ENCODE assay signal across 24 mouse cellular contexts in the genomic region with DNA sequence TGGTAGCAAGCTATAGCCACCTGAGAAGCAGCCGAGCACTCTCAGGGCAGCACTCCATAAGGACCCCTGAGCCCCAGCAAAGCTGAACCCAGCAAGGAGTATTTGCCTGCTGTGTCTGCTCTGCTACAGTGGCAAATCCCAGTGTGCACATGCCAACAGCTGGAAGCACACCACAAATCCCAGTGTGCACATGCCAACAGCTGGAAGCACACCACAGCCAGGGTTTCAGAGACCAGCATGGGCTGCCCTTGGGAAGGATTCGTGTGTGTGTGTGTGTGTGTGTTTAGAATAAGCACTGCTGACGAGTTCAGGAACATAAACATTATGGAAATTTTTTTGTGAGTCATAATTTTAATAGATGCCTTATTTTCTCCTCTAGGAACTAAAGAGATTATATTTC. TPM values are rescaled to one million over a fixed set of nuclear protein-coding genes. Genes with fewer than 3 reads are reported as not detected.
DNase-seq lines count a peak whose midpoint lies in the region; ATAC-seq and TF ChIP-seq lines count a peak whose summit lies in the region.
"Had no signal": no experiment of that assay in that cellular context is flagged by ENCODE, and none has a peak within 500 bp of the region (broad histone marks: within the 10 kb centered on the region; RNA-seq: fewer than 3 reads in every experiment).

No protein-coding gene starts in this region.

- no peak for DNase-seq in lung, postnatal 25 days (ENCODE audit: low spot score)
- DNase-seq in urinary bladder, adult 2 months (ENCODE audit: low spot score), result no peak
- DNase-seq: adrenal gland, postnatal 14 days; cerebellum, adult 11 months; cerebellum, adult 9-10 months; gastrocnemius, postnatal 14 days; heart, postnatal 14 days; kidney, adult 18-20 months; kidney, postnatal 25 days; right cerebral cortex, adult 18-20 months; right cerebral cortex, postnatal 4 days; thymus, postnatal 14 days had no signal

- H3ac ChIP-seq in C2C12 (ENCODE audit: control insufficient read depth, insufficient read length, low read depth), result no peak overlapping the region

- no peaks in the 10 kb centered on the region for H3K79me2 ChIP-seq in C2C12 (ENCODE audit: control insufficient read depth, insufficient read depth)

- H3K4me1 ChIP-seq in hindbrain, embryonic 13.5 days (replicated peaks), result no peaks in the 10 kb centered on the region; the same call in 1 of the 2 replicates
- peaks cover 5% of the 10 kb centered on the region; the same call in 1 of the 2 replicates for H3K4me1 ChIP-seq in hindbrain, embryonic 12.5 days
- 0 out of 2 replicates have a peak, but pooled peaks cover 3% of the 10 kb centered on the region for H3K4me1 ChIP-seq in lung, embryonic 15.5 days
- 0 out of 2 replicates have a peak, but pooled peaks cover 4% of the 10 kb centered on the region for H3K4me1 ChIP-seq in stomach, embryonic 15.5 days
- H3K4me1 ChIP-seq: forebrain, embryonic 13.5 days; limb, embryonic 13.5 days; midbrain, embryonic 13.5 days had no signal

- no peak overlapping the region for H3K4me3 ChIP-seq in hindbrain, embryonic 13.5 days
- no peak overlapping the region for H3K4me3 ChIP-seq in hindbrain, embryonic 12.5 days
- H3K4me3 ChIP-seq in lung, embryonic 15.5 days, result no peak overlapping the region
- H3K4me3 ChIP-seq in C2C12 (ENCODE audit: insufficient read depth, poor library complexity, severe bottlenecking), result no peak overlapping the region
- H3K4me3 ChIP-seq in stomach, embryonic 15.5 days (replicated peaks), result no peak overlapping the region
- H3K4me3 ChIP-seq: forebrain, embryonic 13.5 days; hindbrain, embryonic 10.5 days; kidney, embryonic 15.5 days; limb, embryonic 13.5 days; midbrain, embryonic 13.5 days had no signal

- no peak for ATAC-seq in hindbrain, embryonic 13.5 days (ENCODE audit: low FRiP score)
- ATAC-seq in hindbrain, embryonic 12.5 days (ENCODE audit: low FRiP score), result no peak
- peak; percentile 34; the same call in 1 of the 2 replicates for ATAC-seq in lung, embryonic 15.5 days (ENCODE audit: borderline replicate concordance, extremely low read depth, low FRiP score, low TSS enrichment)
- no peak for ATAC-seq in stomach, embryonic 15.5 days (ENCODE audit: insufficient read depth, low FRiP score, low read depth)
- ATAC-seq: forebrain, embryonic 13.5 days; midbrain, embryonic 13.5 days had no signal

- 87% methylated on average over 3 of the region's 3 CpGs for WGBS in hindbrain, embryonic 13.5 days
- 87% methylated on average over 3 of the region's 3 CpGs for WGBS in hindbrain, embryonic 12.5 days
- WGBS in lung, embryonic 15.5 days, result 59% methylated on average over 3 of the region's 3 CpGs
- WGBS in stomach, embryonic 15.5 days, result 52% methylated on average over 3 of the region's 3 CpGs

- H3K27me3 ChIP-seq in hindbrain, embryonic 13.5 days, result no peaks in the 10 kb centered on the region
- no peaks in the 10 kb centered on the region for H3K27me3 ChIP-seq in hindbrain, embryonic 12.5 days
- H3K27me3 ChIP-seq in lung, embryonic 15.5 days, result no peaks in the 10 kb centered on the region
- no peaks in the 10 kb centered on the region for H3K27me3 ChIP-seq in C2C12 (ENCODE audit: control insufficient read depth, insufficient read depth, insufficient read length)
- H3K27me3 ChIP-seq in stomach, embryonic 15.5 days (replicated peaks), result no peaks in the 10 kb centered on the region
- H3K27me3 ChIP-seq: forebrain, embryonic 13.5 days; kidney, embryonic 15.5 days; limb, embryonic 13.5 days; midbrain, embryonic 13.5 days had no signal

- peak overlapping the region; percentile 58; the same call in 1 of the 2 replicates for H3K27ac ChIP-seq in hindbrain, embryonic 13.5 days
- H3K27ac ChIP-seq in hindbrain, embryonic 12.5 days, result no peak overlapping the region
- peak overlapping the region; percentile 9; the same call in 1 of the 2 replicates for H3K27ac ChIP-seq in lung, embryonic 15.5 days
- peak overlapping the region; percentile 41; the same call in 1 of the 2 replicates for H3K27ac ChIP-seq in stomach, embryonic 15.5 days
- H3K27ac ChIP-seq: forebrain, embryonic 13.5 days; hindbrain, embryonic 10.5 days; limb, embryonic 13.5 days; macrophage; midbrain, embryonic 13.5 days had no signal

- H3K9ac ChIP-seq in hindbrain, embryonic 13.5 days, result no peak overlapping the region
- no peak overlapping the region for H3K9ac ChIP-seq in hindbrain, embryonic 12.5 days
- H3K9ac ChIP-seq in lung, embryonic 15.5 days, result no peak overlapping the region
- no peak overlapping the region for H3K9ac ChIP-seq in stomach, embryonic 15.5 days
- H3K9ac ChIP-seq: forebrain, embryonic 13.5 days; kidney, embryonic 15.5 days; limb, embryonic 13.5 days; midbrain, embryonic 13.5 days had no signal

- H3K79me3 ChIP-seq in C2C12 (ENCODE audit: low read depth), result no peaks in the 10 kb centered on the region

- no peak for TF ChIP-seq CTCF in C2C12 (IDR thresholded peaks at IDR 0.05; ENCODE audit: control insufficient read depth, insufficient read depth, insufficient read length)

- no peak overlapping the region for H3K4me2 ChIP-seq in hindbrain, embryonic 13.5 days
- H3K4me2 ChIP-seq in hindbrain, embryonic 12.5 days (replicated peaks), result no peak overlapping the region
- H3K4me2 ChIP-seq in lung, embryonic 15.5 days, result no peak overlapping the region
- H3K4me2 ChIP-seq in stomach, embryonic 15.5 days, result no peak overlapping the region
- H3K4me2 ChIP-seq: forebrain, embryonic 13.5 days; kidney, embryonic 15.5 days; limb, embryonic 13.5 days; liver, embryonic 11.5 days; midbrain, embryonic 13.5 days had no signal

- no peaks in the 10 kb centered on the region for H3K9me3 ChIP-seq in hindbrain, embryonic 13.5 days
- no peaks in the 10 kb centered on the region for H3K9me3 ChIP-seq in hindbrain, embryonic 12.5 days (replicated peaks)
- H3K9me3 ChIP-seq in lung, embryonic 15.5 days, result no peaks in the 10 kb centered on the region
- H3K9me3 ChIP-seq in stomach, embryonic 15.5 days, result no peaks in the 10 kb centered on the region
- H3K9me3 ChIP-seq: forebrain, embryonic 13.5 days; hindbrain, embryonic 10.5 days; kidney, embryonic 15.5 days; limb, embryonic 13.5 days; midbrain, embryonic 13.5 days had no signal

- peaks cover 43% of the 10 kb centered on the region for H3K36me3 ChIP-seq in hindbrain, embryonic 13.5 days
- peaks cover 46% of the 10 kb centered on the region for H3K36me3 ChIP-seq in hindbrain, embryonic 12.5 days
- peaks cover 15% of the 10 kb centered on the region for H3K36me3 ChIP-seq in lung, embryonic 15.5 days
- peaks cover 75% of the 10 kb centered on the region for H3K36me3 ChIP-seq in C2C12 (ENCODE audit: control insufficient read depth, insufficient read depth)
- H3K36me3 ChIP-seq in stomach, embryonic 15.5 days, result peaks cover 18% of the 10 kb centered on the region

TF ChIP-seq in C2C12, 6 proteins besides CTCF, POLR2A, EP300 and RAD21:
- TF ChIP-seq MYOG (IDR thresholded peaks at IDR 0.05; ENCODE audit: control insufficient read depth, extremely low read depth, insufficient read length), result no peak
- no peak for TF ChIP-seq USF1 (IDR thresholded peaks at IDR 0.05; ENCODE audit: low read depth)
- no peak for TF ChIP-seq FOSL1 (IDR thresholded peaks at IDR 0.05; ENCODE audit: insufficient read depth, low read length, poor library complexity, severe bottlenecking)
- no peak for TF ChIP-seq CEBPB (IDR thresholded peaks at IDR 0.05; ENCODE audit: low read depth)
- peak; percentile 85 for TF ChIP-seq MYOD1 (IDR thresholded peaks at IDR 0.05; ENCODE audit: control insufficient read depth, insufficient read length, low read depth)

RNA-seq across cellular contexts. Expression of a gene that starts 45.1 kb away (rescaled TPM):
- 100 and 103 TPM in 2 replicates for polyA plus RNA-seq in hindbrain, embryonic 13.5 days (2015; fragmentation: Nextera tagmentation; extraction: Ambion mirVana)
- 91.7 and 99.3 TPM in 2 replicates for polyA plus RNA-seq in hindbrain, embryonic 12.5 days (2016; fragmentation: Nextera tagmentation; extraction: Ambion mirVana)
- polyA plus RNA-seq in lung, embryonic 15.5 days (2015; fragmentation: Nextera tagmentation; extraction: Ambion mirVana), result 99.3 and 100 TPM in 2 replicates
- polyA plus RNA-seq in C2C12 (2012; fragmentation: generic; extraction: Trizol), result 64.9 TPM
- polyA plus RNA-seq in stomach, embryonic 15.5 days (2015; fragmentation: Nextera tagmentation; extraction: Ambion mirVana), result 79.4 and 86.0 TPM in 2 replicates
- 35.3 and 38.0 TPM in 2 replicates for polyA plus RNA-seq in urinary bladder, adult 2 months (2012; rRNA removed)
